Mouse (Mus musculus) liver, embryonic 15.5 days (tissue): ENCODE data around the gene Bptf. TPM values are rescaled to one million over a fixed set of nuclear protein-coding genes. Genes with fewer than 3 reads are reported as not detected.
"Not testable (repeated sequence)": the region's sequence is repeated elsewhere in the genome, so short reads cannot be mapped to it uniquely, and the experiment has no call there.

Experiments used
- ATAC-seq: fragments of 200-750 bp; cut with Nextera tagmentation; 2 replicates; pipeline ENCODE4 v1.8.0; 2017; ENCODE audit warnings: moderate number of reproducible peaks, mild to moderate bottlenecking, moderate library complexity; ENCODE audit not compliant: insufficient read depth
- H3K27ac ChIP-seq: fragments of 300-500 bp; sonication (generic); replicated peaks from 2 replicates; pipeline ENCODE4 v1.5.1; 2015; ENCODE audit warnings: mild to moderate bottlenecking, inconsistent platforms
- H3K27me3 ChIP-seq: fragments of 300-500 bp; sonication (generic); 2 replicates; pipeline ENCODE4 v1.6.1; 2015; ENCODE audit warnings: mild to moderate bottlenecking, inconsistent platforms
- H3K36me3 ChIP-seq: fragments of 300-500 bp; sonication (generic); replicated peaks from 2 replicates; pipeline ENCODE4 v1.6.1; 2015; ENCODE audit warnings: moderate library complexity, mild to moderate bottlenecking, inconsistent platforms
- H3K4me1 ChIP-seq: fragments of 300-500 bp; sonication (generic); replicated peaks from 2 replicates; pipeline ENCODE4 v1.6.1; 2015; ENCODE audit warnings: inconsistent platforms
- H3K4me2 ChIP-seq: fragments of 300-500 bp; sonication (generic); 2 replicates; pipeline ENCODE4 v1.6.1; 2015; ENCODE audit warnings: moderate library complexity, mild to moderate bottlenecking, inconsistent platforms
- H3K4me3 ChIP-seq: fragments of 300-500 bp; sonication (generic); replicated peaks from 2 replicates; pipeline ENCODE4 v1.5.1; 2015; ENCODE audit warnings: mild to moderate bottlenecking, inconsistent platforms
- H3K9ac ChIP-seq: fragments of 300-500 bp; sonication (generic); 2 replicates; pipeline ENCODE4 v1.6.1; 2015; ENCODE audit warnings: moderate library complexity, mild to moderate bottlenecking, inconsistent platforms
- H3K9me3 ChIP-seq: fragments of 300-500 bp; sonication (generic); replicated peaks from 2 replicates; pipeline ENCODE4 v1.6.1; 2016; ENCODE audit warnings: inconsistent platforms
- WGBS: fragments of 180-500 bp; shearing (Covaris S2); methylation state at CpG from one replicate; pipeline ENCODE4 v1.1.7; 2015; ENCODE audit warnings: mixed read lengths; ENCODE audit not compliant: insufficient replicate concordance; 5-methylcytosine and 5-hydroxymethylcytosine counted together
- polyA plus RNA-seq: library from polyadenylated mRNA; unstranded; fragments of >200 nt; fragmentation: Nextera tagmentation; extraction: Ambion mirVana; gene quantifications from 2 replicates; pipeline ENCODE4 v1.2.1, GENCODE M21; 2015

Gene Bptf
- polyA plus RNA-seq, 1 experiment from 2014 or later = 7.8 TPM

DNA sequence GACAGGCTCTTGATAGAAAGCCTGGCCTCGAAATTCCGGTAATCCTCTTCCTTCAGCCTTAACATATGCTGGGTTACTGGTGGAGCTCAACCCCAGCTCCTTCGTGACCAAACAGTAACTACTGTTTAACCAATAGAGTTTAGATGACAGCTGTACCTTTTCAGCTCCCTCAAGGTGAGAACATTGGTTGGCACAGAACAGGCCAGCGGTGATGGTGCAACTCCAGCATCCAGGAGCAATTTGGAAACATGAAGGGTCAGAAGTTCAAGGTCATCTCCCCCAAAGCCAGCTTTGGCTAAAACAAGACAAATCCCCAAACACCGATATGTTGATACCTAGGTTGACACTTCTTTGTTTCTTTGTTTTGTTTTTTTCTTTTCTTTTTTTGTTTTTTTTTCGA is 103.2 kb downstream of the Bptf start:
- WGBS = 72% methylated on average over 6 of the region's 6 CpGs
- Histone ChIP-seq H3K27me3 (peaks cover 65% of the 10 kb centered on the region), H3K27ac (peak overlapping the region; percentile 82), H3K9me3 (no peaks in the 10 kb centered on the region), H3K9ac (peak overlapping the region; percentile 65), H3K4me1 (peaks cover 39% of the 10 kb centered on the region), H3K4me2 (peak overlapping the region; percentile 91), H3K36me3 (no peaks in the 10 kb centered on the region), H3K4me3 (peak overlapping the region; percentile 69)
- no peak for ATAC-seq

DNA sequence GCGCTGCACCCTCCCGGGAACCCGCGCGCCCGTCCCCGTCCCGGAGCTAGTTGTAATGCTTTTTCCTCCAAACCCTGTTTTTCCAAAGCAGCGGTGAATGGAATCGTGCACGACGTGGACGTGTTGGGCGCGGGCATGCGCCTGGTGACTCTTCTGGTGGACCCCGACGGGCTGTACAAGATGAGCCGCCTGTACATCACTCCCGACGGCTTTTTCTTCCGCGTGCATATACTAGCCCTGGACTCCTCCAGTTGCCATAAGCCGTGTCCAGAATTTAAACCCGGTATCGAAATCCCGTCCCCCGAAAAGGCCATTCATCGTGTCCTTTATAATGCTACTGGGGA is 103.7 kb downstream of the Bptf start:
- H3K36me3 ChIP-seq = no peaks in the 10 kb centered on the region
- H3K27ac ChIP-seq = peak overlapping the region; percentile 82
- peak overlapping the region; percentile 91 for H3K4me2 ChIP-seq
- ATAC-seq = no peak; the same call in 1 of the 2 replicates
- 5% methylated on average over 29 of the region's 29 CpGs for WGBS
- peaks cover 67% of the 10 kb centered on the region for H3K27me3 ChIP-seq
- H3K4me3 ChIP-seq = peak overlapping the region; percentile 69
- no peaks in the 10 kb centered on the region for H3K9me3 ChIP-seq
- H3K4me1 ChIP-seq = peaks cover 39% of the 10 kb centered on the region
- peak overlapping the region; percentile 65 for H3K9ac ChIP-seq

DNA sequence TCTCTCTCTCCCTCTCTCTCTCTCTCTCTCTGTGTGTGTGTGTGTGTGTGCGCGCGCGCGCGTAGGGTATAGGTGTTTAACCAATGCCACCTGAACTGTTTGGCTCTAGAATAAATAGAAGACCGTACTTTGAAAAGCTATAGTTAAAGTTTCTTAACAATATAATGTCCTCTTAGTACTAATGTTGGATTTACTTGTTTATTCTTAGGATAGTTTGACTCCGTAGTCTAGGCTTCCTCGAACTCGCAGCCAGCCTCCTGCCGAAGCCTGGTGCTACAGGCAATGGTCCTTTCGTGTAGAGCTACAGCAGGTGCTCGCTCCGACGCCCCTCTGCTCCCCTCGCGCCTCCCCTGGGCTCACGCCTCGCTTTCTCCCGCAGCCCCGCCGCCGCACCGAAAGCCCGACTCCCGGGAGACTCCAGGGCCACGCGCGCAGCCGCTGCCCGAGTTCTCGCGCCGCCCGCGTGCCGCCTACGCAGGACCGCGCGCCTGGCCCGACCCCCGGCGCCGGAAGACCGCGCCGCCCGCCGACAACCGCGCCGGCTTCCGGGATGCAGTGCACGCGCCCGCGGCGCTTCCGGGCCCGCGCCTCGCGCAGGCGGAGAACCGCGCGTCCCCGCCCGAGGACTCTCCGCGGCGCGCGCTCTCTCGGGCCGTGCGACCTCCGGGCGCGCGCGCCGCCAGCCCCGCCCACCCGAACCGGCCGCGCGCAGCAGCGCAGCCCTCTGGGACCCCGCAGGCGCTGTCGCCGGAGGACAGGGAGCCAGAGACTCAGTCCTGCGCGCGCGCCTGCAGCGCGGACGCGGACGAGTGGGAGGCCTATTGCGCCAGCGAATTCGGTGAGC is 104.3 kb downstream of the Bptf start:
- Histone ChIP-seq H3K9ac (peak overlapping the region; percentile 65), H3K4me3 (peak overlapping the region; percentile 69), H3K9me3 (no peaks in the 10 kb centered on the region), H3K36me3 (no peaks in the 10 kb centered on the region), H3K27me3 (peaks cover 73% of the 10 kb centered on the region), H3K27ac (peak overlapping the region; percentile 82), H3K4me1 (peaks cover 42% of the 10 kb centered on the region), H3K4me2 (peak overlapping the region; percentile 91)
- ATAC-seq = peak; percentile 91
- under 1% methylated on average over 106 of the region's 107 CpGs for WGBS

GRCm38 (mm10) chr11:107026554-107027430 is 105.1 kb downstream of the Bptf start:
- 6% methylated on average over 12 of the region's 12 CpGs for WGBS
- Histone ChIP-seq H3K36me3 (no peaks in the 10 kb centered on the region), H3K27ac (peak overlapping the region; percentile 82; the same call in 1 of the 2 replicates), H3K27me3 (peaks cover 81% of the 10 kb centered on the region), H3K9ac (peak overlapping the region; percentile 65; the same call in 1 of the 2 replicates), H3K4me2 (peak overlapping the region; percentile 91), H3K9me3 (no peaks in the 10 kb centered on the region), H3K4me3 (peak overlapping the region; percentile 69), H3K4me1 (peaks cover 47% of the 10 kb centered on the region)
- no peak for ATAC-seq

DNA sequence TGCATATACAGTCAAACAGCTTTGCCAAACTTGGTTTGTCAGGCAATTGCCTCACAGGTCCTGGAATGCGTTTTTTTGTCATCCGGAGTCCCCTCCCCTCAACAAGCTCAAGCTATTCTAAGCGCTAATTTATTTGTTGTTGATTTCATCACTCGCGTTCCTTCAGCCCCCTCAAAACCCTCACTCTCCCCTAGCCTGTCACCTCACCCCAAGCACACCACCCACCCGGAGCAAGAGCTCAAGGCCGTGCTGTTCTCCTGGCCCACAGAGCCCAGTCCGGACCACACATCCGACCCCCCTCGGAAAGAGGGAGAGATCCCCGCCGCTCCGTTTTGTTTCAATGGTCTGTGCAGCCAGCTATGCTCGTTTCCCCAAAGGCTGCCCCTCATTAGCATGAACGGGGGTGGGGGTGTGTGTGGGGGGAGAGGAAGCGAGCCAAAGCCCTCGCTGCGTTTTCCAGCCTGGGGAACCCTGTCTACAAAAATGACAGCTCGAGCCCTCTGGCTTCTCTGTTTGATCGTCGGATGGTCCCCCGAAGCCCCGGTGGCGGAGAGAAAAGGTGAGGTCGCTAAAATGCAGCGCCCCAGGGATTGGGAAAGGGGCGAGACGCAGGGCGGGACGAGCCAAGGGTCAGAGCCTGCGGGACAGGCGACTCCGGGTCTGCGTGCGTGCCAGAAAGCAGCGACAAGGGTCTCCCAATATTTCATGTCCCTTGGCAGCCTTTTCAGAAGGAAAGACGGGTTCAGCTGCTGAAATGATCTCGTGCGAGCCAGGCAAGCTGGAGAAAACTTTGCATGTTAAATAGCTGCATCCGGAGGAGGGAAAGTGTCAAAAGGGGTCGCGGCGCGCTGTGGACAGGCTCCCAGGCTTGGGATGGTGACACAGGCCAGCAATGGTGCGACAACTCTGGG is 106.3 kb downstream of the Bptf start, which contains the start of gene 1810010H24Rik:
Gene 1810010H24Rik (plus strand): TSS at position 271 of the 911 bp plus-strand sequence.
- no peak for ATAC-seq
- peak within 1 kb of the TSS; percentile 35; the same call in 1 of the 2 replicates for H3K9ac ChIP-seq
- peak within 1 kb of the TSS; percentile 91 for H3K4me2 ChIP-seq
- peak within 1 kb of the TSS; percentile 56 for H3K27ac ChIP-seq
- peaks cover 47% of the 10 kb centered on the region for H3K4me1 ChIP-seq
- H3K27me3 ChIP-seq = peaks cover 79% of the 10 kb centered on the region
- WGBS = 1% methylated on average over 45 of the region's 45 CpGs
- no peaks in the 10 kb centered on the region for H3K36me3 ChIP-seq
- H3K9me3 ChIP-seq = no peaks in the 10 kb centered on the region
- peak within 1 kb of the TSS; percentile 69 for H3K4me3 ChIP-seq

GRCm38 (mm10) chr11:107024406-107024805 is 107.5 kb downstream of the Bptf start:
- Histone ChIP-seq H3K4me2 (no peak overlapping the region; the same call in 1 of the 2 replicates), H3K4me3 (no peak overlapping the region), H3K27ac (no peak overlapping the region), H3K9me3 (no peaks in the 10 kb centered on the region), H3K27me3 (peaks cover 69% of the 10 kb centered on the region), H3K4me1 (peaks cover 47% of the 10 kb centered on the region), H3K9ac (no peak overlapping the region), H3K36me3 (no peaks in the 10 kb centered on the region)
- ATAC-seq = no peak
- 61% methylated on average over 4 of the region's 4 CpGs for whole genome bisulfite sequencing

GRCm38 (mm10) chr11:107022050-107022683 is 109.8 kb downstream of the Bptf start:
- H3K27ac ChIP-seq = no peak overlapping the region
- H3K4me2 ChIP-seq = no peak overlapping the region
- H3K27me3 ChIP-seq = peaks cover 51% of the 10 kb centered on the region
- ATAC-seq = no peak
- peaks cover 34% of the 10 kb centered on the region for H3K4me1 ChIP-seq
- no peak overlapping the region for H3K4me3 ChIP-seq
- H3K36me3 ChIP-seq = no peaks in the 10 kb centered on the region
- no peak overlapping the region for H3K9ac ChIP-seq
- WGBS = 73% methylated on average over 13 of the region's 13 CpGs
- no peaks in the 10 kb centered on the region for H3K9me3 ChIP-seq

DNA sequence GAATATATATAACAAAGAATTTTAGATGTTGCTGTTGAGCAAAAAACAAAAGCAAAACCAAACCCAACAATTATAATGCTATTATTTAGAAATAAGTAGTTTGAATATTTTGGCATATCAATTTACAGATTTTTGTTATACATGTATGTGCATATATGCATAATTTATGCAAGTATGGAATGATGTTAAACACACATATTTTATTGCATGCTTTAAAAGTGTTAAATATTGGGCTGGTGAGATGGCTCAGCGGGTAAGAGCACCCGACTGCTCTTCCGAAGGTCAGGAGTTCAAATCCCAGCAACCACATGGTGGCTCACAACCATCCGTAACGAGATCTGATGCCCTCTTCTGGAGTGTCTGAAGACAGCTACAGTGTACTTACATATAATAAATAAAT is 112.2 kb downstream of the Bptf start:
- H3K27me3 ChIP-seq = peaks cover 26% of the 10 kb centered on the region
- not testable (repeated sequence) for H3K4me2 ChIP-seq, H3K9ac ChIP-seq, ATAC-seq, H3K4me3 ChIP-seq, H3K36me3 ChIP-seq, H3K9me3 ChIP-seq, H3K27ac ChIP-seq
- WGBS = 83% methylated on average over 5 of the region's 5 CpGs
- 0 out of 2 replicates have a peak, but pooled peaks cover 11% of the 10 kb centered on the region for H3K4me1 ChIP-seq

GRCm38 (mm10) chr11:107019318-107019717 is 112.6 kb downstream of the Bptf start:
- H3K9ac ChIP-seq = no peak overlapping the region
- no peak overlapping the region for H3K4me2 ChIP-seq
- H3K27ac ChIP-seq = no peak overlapping the region
- no peak for ATAC-seq
- no peaks in the 10 kb centered on the region for H3K36me3 ChIP-seq
- 73% methylated on average over 4 of the region's 4 CpGs for WGBS
- 0 out of 2 replicates have a peak, but pooled peaks cover 13% of the 10 kb centered on the region for H3K4me1 ChIP-seq
- H3K27me3 ChIP-seq = peaks cover 22% of the 10 kb centered on the region
- H3K9me3 ChIP-seq = no peaks in the 10 kb centered on the region
- no peak overlapping the region for H3K4me3 ChIP-seq

DNA sequence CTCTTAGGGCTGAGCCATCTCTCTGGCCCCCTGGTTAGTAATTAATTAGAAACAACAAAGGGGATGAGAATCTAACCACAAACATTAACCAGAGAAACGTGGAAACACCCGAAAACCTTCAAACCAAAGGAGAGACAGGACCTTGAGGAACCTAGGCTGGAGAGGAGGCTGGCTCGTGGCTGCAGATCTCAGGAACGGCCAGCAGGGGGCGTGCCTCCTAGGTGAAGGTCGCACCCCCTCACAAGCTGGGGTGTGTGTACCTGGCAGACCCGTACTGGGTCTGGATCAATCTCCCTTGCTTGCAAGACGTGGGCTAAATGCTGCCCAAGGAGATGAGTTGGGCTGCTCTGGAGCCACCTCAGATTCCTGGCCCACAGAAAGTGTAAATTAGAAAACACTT is 113.3 kb downstream of the Bptf start:
- Histone ChIP-seq H3K27ac (no peak overlapping the region), H3K4me3 (no peak overlapping the region), H3K9me3 (no peaks in the 10 kb centered on the region), H3K27me3 (peaks cover 15% of the 10 kb centered on the region), H3K36me3 (no peaks in the 10 kb centered on the region), H3K4me2 (no peak overlapping the region), H3K4me1 (0 out of 2 replicates have a peak, but pooled peaks cover 15% of the 10 kb centered on the region), H3K9ac (no peak overlapping the region)
- no peak for ATAC-seq
- WGBS = 16% methylated on average over 8 of the region's 8 CpGs
